19 mouse cellular contexts compared by ENCODE assay signal in genomic region chr10:86451294-86451693, GRCm38 (mm10).
"Had no signal": no experiment of that assay in that cellular context is flagged by ENCODE, and none has a peak within 500 bp of the region (broad histone marks: within the 10 kb centered on the region; RNA-seq: fewer than 3 reads in every experiment).

No protein-coding gene starts in this region.

- H3K4me2 ChIP-seq: intestine, embryonic 15.5 days; limb, embryonic 12.5 days; limb, embryonic 15.5 days; liver, embryonic 11.5 days; lung, embryonic 14.5 days; midbrain, embryonic 12.5 days; midbrain, embryonic 15.5 days; neural tube, embryonic 12.5 days; neural tube, embryonic 15.5 days had no signal

- H3K9me3 ChIP-seq: intestine, embryonic 15.5 days; limb, embryonic 12.5 days; limb, embryonic 15.5 days; midbrain, embryonic 12.5 days; midbrain, embryonic 15.5 days; neural tube, embryonic 12.5 days; neural tube, embryonic 15.5 days had no signal

- H3K36me3 ChIP-seq: intestine, embryonic 15.5 days; limb, embryonic 12.5 days; limb, embryonic 15.5 days; midbrain, embryonic 12.5 days; midbrain, embryonic 15.5 days; neural tube, embryonic 12.5 days had no signal

- H3K4me3 ChIP-seq: intestine, embryonic 15.5 days; limb, embryonic 12.5 days; limb, embryonic 15.5 days; midbrain, embryonic 12.5 days; midbrain, embryonic 15.5 days; neural tube, embryonic 12.5 days; neural tube, embryonic 15.5 days had no signal

- H3K27ac ChIP-seq: intestine, embryonic 15.5 days; limb, embryonic 12.5 days; limb, embryonic 15.5 days; liver, embryonic 14.5 days; macrophage; midbrain, embryonic 12.5 days; midbrain, embryonic 15.5 days; neural tube, embryonic 12.5 days; neural tube, embryonic 15.5 days had no signal

- DNase-seq: left cerebral cortex, postnatal 4 days; liver, postnatal 0 days; lung, embryonic 14.5 days; right cerebral cortex, adult 18-20 months; right cerebral cortex, postnatal 14 days; right cerebral cortex, postnatal 4 days; thymus, adult 18-20 months; thymus, postnatal 36 days had no signal

- H3K9ac ChIP-seq: intestine, embryonic 15.5 days; limb, embryonic 12.5 days; limb, embryonic 15.5 days; liver, embryonic 14.5 days; liver, postnatal 0 days; lung, embryonic 14.5 days; midbrain, embryonic 12.5 days; midbrain, embryonic 15.5 days; neural tube, embryonic 12.5 days; neural tube, embryonic 15.5 days had no signal

- ATAC-seq: liver, postnatal 0 days; lung, postnatal 0 days had no signal

- H3K4me1 ChIP-seq: intestine, embryonic 15.5 days; midbrain, embryonic 12.5 days; midbrain, embryonic 15.5 days; neural tube, embryonic 12.5 days had no signal

- H3K27me3 ChIP-seq: intestine, embryonic 15.5 days; limb, embryonic 12.5 days; limb, embryonic 15.5 days; midbrain, embryonic 12.5 days; midbrain, embryonic 15.5 days; neural tube, embryonic 12.5 days; neural tube, embryonic 15.5 days had no signal
